Mouse (Mus musculus) liver, adult 2 months (tissue): ENCODE results near the gene Lrrc8b.

Experiments
- CTCF ChIP-seq: fragments of 200-500 bp; IDR thresholded peaks from 2 replicates; pipeline ENCODE4 v1.5.1; 2011; ENCODE audit warnings: low read depth, low read length, control low read depth
- POLR2A ChIP-seq: fragments of 200-500 bp; IDR thresholded peaks from 2 replicates; pipeline ENCODE4 v1.6.1; 2011; ENCODE audit warnings: low read length, control low read depth; ENCODE audit not compliant: insufficient read depth; ENCODE audit errors: extremely low read depth

GRCm38 (mm10) chr5:105390346-105390745 lies 25.2 kb upstream of the Lrrc8b start:
- TF ChIP-seq CTCF (no peak), POLR2A (no peak)
